Mouse (Mus musculus): ENCODE measurements at regions not wholly inside any gene's neighbourhood (a gene's known extent, or its start where the extent isn't known, plus 50 kb on each side); places are given as distances from the start of the nearest gene placed in this dataset.

DNA sequence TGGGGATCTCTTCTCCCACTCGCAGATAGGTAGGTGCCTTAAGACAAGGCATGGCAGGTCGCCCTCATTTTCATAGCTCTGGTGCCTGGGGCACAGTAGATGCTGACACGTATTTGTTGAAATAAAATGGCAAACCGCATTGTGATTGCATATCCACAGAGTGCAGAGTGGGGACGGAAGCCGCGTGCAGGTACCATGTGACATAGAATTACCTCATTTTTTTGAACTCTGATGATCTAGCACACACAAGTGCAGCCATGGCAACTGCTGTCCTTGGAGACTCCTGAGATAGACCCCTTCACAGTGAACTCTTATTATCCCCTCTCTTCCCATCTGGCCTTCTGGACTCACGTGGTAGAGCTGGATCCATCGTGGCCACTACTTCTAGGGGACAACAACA is 262.7 kb upstream of the Gm10131 start:
- no peak for TF ChIP-seq CTCF (IDR thresholded peaks at IDR 0.05; ENCODE audit: insufficient read depth, low read depth, low read length)
- no peak for TF ChIP-seq POLR2A (IDR thresholded peaks at IDR 0.05; ENCODE audit: insufficient read depth, low read depth, low read length)
